In the genomic region with DNA sequence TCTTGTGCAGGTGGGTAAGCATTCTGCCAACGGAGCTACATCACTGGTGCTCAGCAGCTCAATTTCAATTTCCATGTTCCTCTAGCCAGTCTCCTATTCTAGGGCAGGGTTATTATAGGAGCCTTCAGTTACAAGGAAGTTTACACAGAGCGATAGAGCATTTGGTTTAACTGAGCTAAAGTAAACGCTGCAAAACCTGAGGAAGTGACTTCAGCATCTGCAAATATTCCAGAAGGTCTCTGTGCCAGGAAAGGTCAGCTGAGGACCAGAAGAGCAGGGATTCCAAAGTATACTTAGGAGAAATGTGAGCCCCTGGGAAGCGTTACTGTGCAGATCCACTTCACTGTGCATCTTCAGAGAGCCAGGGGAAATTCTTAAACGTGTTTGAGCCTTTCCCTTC, we compare ENCODE assay signal across 21 mouse cellular contexts. TPM values are rescaled to one million over a fixed set of nuclear protein-coding genes. Genes with fewer than 3 reads are reported as not detected.
A peak's percentile ranks its signal among the peaks of the same experiment; 100 is the strongest.
DNase-seq lines count a peak whose midpoint lies in the region; ATAC-seq and TF ChIP-seq lines count a peak whose summit lies in the region.
"Had no signal": no experiment of that assay in that cellular context is flagged by ENCODE, and none has a peak within 500 bp of the region (broad histone marks: within the 10 kb centered on the region; RNA-seq: fewer than 3 reads in every experiment).

No protein-coding gene starts in this region.

- no peak for TF ChIP-seq POLR2A in small intestine, adult 2 months (IDR thresholded peaks at IDR 0.05; ENCODE audit: low read depth, low read length)

- no peak overlapping the region for H3K9ac ChIP-seq in heart, postnatal 0 days (replicated peaks; ENCODE audit: low read depth, low read length)
- H3K9ac ChIP-seq in lung, embryonic 14.5 days: no peak overlapping the region
- H3K9ac ChIP-seq: forebrain, postnatal 0 days; heart, embryonic 13.5 days; hindbrain, embryonic 13.5 days; limb, embryonic 12.5 days; neural tube, embryonic 15.5 days had no signal

- H3K36me3 ChIP-seq in heart, postnatal 0 days (replicated peaks; ENCODE audit: control insufficient read depth, insufficient read depth, low read length): no peaks in the 10 kb centered on the region
- no peaks in the 10 kb centered on the region for H3K36me3 ChIP-seq in lung, embryonic 14.5 days (ENCODE audit: insufficient read depth)
- H3K36me3 ChIP-seq in small intestine, adult 2 months (ENCODE audit: control insufficient read depth, insufficient read depth, low read length): peaks cover 2% of the 10 kb centered on the region
- H3K36me3 ChIP-seq: heart, embryonic 13.5 days; hindbrain, embryonic 13.5 days; limb, embryonic 12.5 days; neural tube, embryonic 15.5 days had no signal

- H3K27me3 ChIP-seq in heart, postnatal 0 days (ENCODE audit: control insufficient read depth, insufficient read depth, low read length): no peaks in the 10 kb centered on the region
- H3K27me3 ChIP-seq in lung, embryonic 14.5 days (ENCODE audit: insufficient read depth, low read length): no peaks in the 10 kb centered on the region
- H3K27me3 ChIP-seq in small intestine, adult 2 months (ENCODE audit: control insufficient read depth, insufficient read depth, low read length): no peaks in the 10 kb centered on the region
- H3K27me3 ChIP-seq: CH12.LX; neural tube, embryonic 15.5 days had no signal

- no peak for TF ChIP-seq CTCF in heart, postnatal 0 days (IDR thresholded peaks at IDR 0.05; ENCODE audit: low read depth)
- TF ChIP-seq CTCF in lung, embryonic 14.5 days (IDR thresholded peaks at IDR 0.05; ENCODE audit: low read depth): no peak
- no peak for TF ChIP-seq CTCF in small intestine, adult 2 months (IDR thresholded peaks at IDR 0.05; ENCODE audit: extremely low read depth, insufficient read length, insufficient replicate concordance, low read depth, low read length)
- TF ChIP-seq CTCF in layer of hippocampus, adult 2 months (conservative IDR thresholded peaks at IDR 0.05): no peak

- H3K27ac ChIP-seq in heart, postnatal 0 days (ENCODE audit: low read depth): no peak overlapping the region
- H3K27ac ChIP-seq in lung, embryonic 14.5 days (ENCODE audit: low read depth): 0 out of 2 replicates have a peak overlapping the region, but pooled peaks have one; percentile 30
- peak overlapping the region; percentile 50 for H3K27ac ChIP-seq in small intestine, adult 2 months (ENCODE audit: insufficient read depth, low read depth, low read length)
- H3K27ac ChIP-seq in layer of hippocampus, adult 2 months: no peak overlapping the region
- H3K27ac ChIP-seq: heart, embryonic 13.5 days; hindbrain, embryonic 13.5 days; limb, embryonic 12.5 days; neural tube, embryonic 15.5 days had no signal

- intact Hi-C loops in gastrocnemius, postnatal 36 days (cut with DNase I): loop anchor here (5.0 kb wide), 2 partner anchors 96 to 116 kb away; no protein-coding TSS in a partner anchor
- intact Hi-C loops in heart, postnatal 36 days (cut with DNase I): loop anchor here (10.0 kb wide), 1 partner anchor 389 kb away; no protein-coding TSS in a partner anchor

- DNase-seq in gastrocnemius, adult 18-20 months (ENCODE audit: low spot score): peak; percentile 62
- no peak for DNase-seq in gastrocnemius, postnatal 36 days
- DNase-seq in heart, postnatal 0 days (ENCODE audit: low spot score): peak; percentile 32
- no peak for DNase-seq in heart, postnatal 36 days
- DNase-seq in lung, embryonic 14.5 days: peak; percentile 69
- no peak for DNase-seq in layer of hippocampus, adult 8-10 months (ENCODE audit: low spot score in 2 of 2)
- DNase-seq in layer of hippocampus, adult 2 months (ENCODE audit: low spot score in 2 of 2): no peak
- DNase-seq: adrenal gland, postnatal 36 days; cerebellum, postnatal 10 days; forebrain, postnatal 0 days; kidney, postnatal 4 days; retina, postnatal 1 day; spleen, adult 18-20 months; thymus, postnatal 4 days had no signal

- no peaks in the 10 kb centered on the region for H3K9me3 ChIP-seq in heart, postnatal 0 days (replicated peaks; ENCODE audit: control insufficient read depth, low read length)
- no peaks in the 10 kb centered on the region for H3K9me3 ChIP-seq in lung, embryonic 14.5 days (ENCODE audit: low read depth, low read length)
- H3K9me3 ChIP-seq: heart, embryonic 13.5 days; hindbrain, embryonic 13.5 days; limb, embryonic 12.5 days; neural tube, embryonic 15.5 days had no signal

- no peak overlapping the region for H3K4me3 ChIP-seq in heart, postnatal 0 days (ENCODE audit: low read depth, low read length)
- no peak overlapping the region for H3K4me3 ChIP-seq in lung, embryonic 14.5 days (ENCODE audit: low read depth, low read length)
- no peak overlapping the region for H3K4me3 ChIP-seq in small intestine, adult 2 months (ENCODE audit: low read depth, low read length)
- H3K4me3 ChIP-seq in layer of hippocampus, adult 2 months: no peak overlapping the region
- H3K4me3 ChIP-seq: heart, embryonic 13.5 days; hindbrain, embryonic 13.5 days; limb, embryonic 12.5 days; neural tube, embryonic 15.5 days had no signal

- no peak for ATAC-seq in heart, postnatal 0 days (ENCODE audit: insufficient read depth, low read depth)
- ATAC-seq in lung, embryonic 14.5 days (ENCODE audit: insufficient read depth): no peak
- ATAC-seq: forebrain, postnatal 0 days; intestine, postnatal 0 days had no signal

- H3K4me2 ChIP-seq in heart, postnatal 0 days (ENCODE audit: low read depth, low read length): no peak overlapping the region
- H3K4me2 ChIP-seq in lung, embryonic 14.5 days: no peak overlapping the region
- H3K4me2 ChIP-seq: heart, embryonic 13.5 days; hindbrain, embryonic 13.5 days; limb, embryonic 12.5 days; neural tube, embryonic 15.5 days had no signal

- WGBS in heart, postnatal 0 days: 39% methylated on average over 5 of the region's 5 CpGs
- 16% methylated on average over 5 of the region's 5 CpGs for WGBS in lung, embryonic 14.5 days
- WGBS in small intestine, adult 2 months: 5% methylated on average over 5 of the region's 5 CpGs

- TF ChIP-seq EP300 in heart, postnatal 0 days (IDR thresholded peaks at IDR 0.05; ENCODE audit: low read depth): no peak

- no peaks in the 10 kb centered on the region for H3K4me1 ChIP-seq in heart, postnatal 0 days (ENCODE audit: control insufficient read depth, insufficient read depth)
- peaks cover 10% of the 10 kb centered on the region; the same call in 1 of the 2 replicates for H3K4me1 ChIP-seq in lung, embryonic 14.5 days (ENCODE audit: insufficient read depth)
- peaks cover 28% of the 10 kb centered on the region for H3K4me1 ChIP-seq in small intestine, adult 2 months (ENCODE audit: control insufficient read depth, insufficient read depth, insufficient read length, low read length)

RNA-seq across cellular contexts. Expression of gene Gm12216, which starts 5.4 kb away (rescaled TPM):
- total RNA-seq in gastrocnemius, adult 18-20 months (2021): 1 to 10 TPM in 1 of 2 experiments, under 1 TPM in 1; 0.84 to 2.1 TPM
- total RNA-seq in gastrocnemius, postnatal 36 days (2021): 1 to 10 TPM; 1.6 to 2.1 TPM
- total RNA-seq in heart, postnatal 0 days (2014; rRNA removed; ENCODE audit: low replicate concordance): not detected in 2 replicates
- polyA plus RNA-seq in heart, postnatal 0 days (2015; fragmentation: Nextera tagmentation; extraction: Ambion mirVana): 1.2 and 1.6 TPM in 2 replicates
- 1 to 10 TPM; 1.6 TPM for total RNA-seq in heart, postnatal 36 days (2021)
- polyA plus RNA-seq in lung, embryonic 14.5 days (2014; fragmentation: Nextera tagmentation; extraction: Ambion mirVana): 1.0 and 2.2 TPM in 2 replicates
- 5.8 and 12.4 TPM in 2 replicates for polyA plus RNA-seq in small intestine, adult 2 months (2012; rRNA removed)
- total RNA-seq in layer of hippocampus, adult 8-10 months (2022): 10 to 100 TPM in 1 of 4 experiments, 1 to 10 TPM in 3; 6.0 to 12.4 (median 8.1) TPM
- 1 to 10 TPM; 8.5 to 8.9 TPM for total RNA-seq in layer of hippocampus, adult 2 months (2021)
- total RNA-seq: forebrain, postnatal 0 days had no signal

RNA-seq across cellular contexts. Expression of gene Slc22a5, which starts 37.8 kb away (rescaled TPM):
- total RNA-seq in gastrocnemius, adult 18-20 months (2021): 1 to 10 TPM; 7.1 to 9.3 TPM
- 10 to 100 TPM in 1 of 2 experiments, 1 to 10 TPM in 1; 7.7 to 12.8 TPM for total RNA-seq in gastrocnemius, postnatal 36 days (2021)
- total RNA-seq in heart, postnatal 0 days (2014; rRNA removed; ENCODE audit: low replicate concordance): 14.5 and 15.6 TPM in 2 replicates
- polyA plus RNA-seq in heart, postnatal 0 days (2015; fragmentation: Nextera tagmentation; extraction: Ambion mirVana): 13.3 and 14.5 TPM in 2 replicates
- 10 to 100 TPM; 28.4 to 30.4 TPM for total RNA-seq in heart, postnatal 36 days (2021)
- polyA plus RNA-seq in lung, embryonic 14.5 days (2014; fragmentation: Nextera tagmentation; extraction: Ambion mirVana): 7.6 and 8.9 TPM in 2 replicates
- polyA plus RNA-seq in small intestine, adult 2 months (2012; rRNA removed): 22.1 and 44.2 TPM in 2 replicates
- 10 to 100 TPM; 11.4 to 13.4 (median 12.1) TPM for total RNA-seq in layer of hippocampus, adult 8-10 months (2022)
- total RNA-seq in layer of hippocampus, adult 2 months (2021): 10 to 100 TPM; 10.7 to 12.4 TPM

Comparison
In these comparisons a context has a peak if more than half of its experiments do, and no peak if none do; other contexts are left out.
1. DNase-seq: peak in gastrocnemius, adult 18-20 months (single experiment), heart, postnatal 0 days (single experiment) and lung, embryonic 14.5 days (single experiment); none in gastrocnemius, postnatal 36 days (0 of 2), heart, postnatal 36 days (0 of 2), layer of hippocampus, adult 8-10 months (0 of 2) and layer of hippocampus, adult 2 months (0 of 2).
2. H3K27ac ChIP-seq: peak in lung, embryonic 14.5 days (single experiment) and small intestine, adult 2 months (single experiment); none in heart, postnatal 0 days (single experiment) and layer of hippocampus, adult 2 months (single experiment).